Mouse (Mus musculus): ENCODE results near the gene Arrdc3.
"Not testable (repeated sequence)": the region's sequence is repeated elsewhere in the genome, so short reads cannot be mapped to it uniquely, and the experiment has no call there.

Arrdc3 gene

GRCm38 (mm10) chr13:80883190-80883589, at the start of gene Arrdc3:
Arrdc3 (plus strand) TSS chr13:80883384.
- peak; percentile 99 for DNase-seq

GRCm38 (mm10) chr13:80862215-80862614, 21.0 kb upstream of the Arrdc3 start:
- peak; percentile 84 for DNase-seq

DNA sequence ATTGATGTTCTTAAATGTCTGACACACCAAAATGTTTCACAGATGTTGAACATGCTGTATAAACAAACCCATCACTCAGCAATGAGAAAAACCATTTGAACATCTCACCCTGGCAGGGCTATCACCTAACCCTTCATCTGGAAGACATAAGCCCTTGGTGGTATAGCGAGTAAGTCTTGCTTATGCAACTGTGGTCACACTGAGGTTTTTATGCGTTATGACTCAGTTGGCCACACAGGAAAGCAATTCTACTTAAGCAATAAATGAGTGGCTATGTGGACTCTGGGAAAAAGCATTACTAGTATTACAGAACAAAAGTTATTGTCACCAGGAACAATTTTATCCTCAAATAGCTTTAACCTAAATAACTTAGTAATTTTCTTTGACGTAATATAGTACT, 19.0 kb upstream of the Arrdc3 start:
- no peak for DNase-seq

GRCm38 (mm10) chr13:80875126-80875525, 8.1 kb upstream of the Arrdc3 start:
- DNase-seq = no peak

DNA sequence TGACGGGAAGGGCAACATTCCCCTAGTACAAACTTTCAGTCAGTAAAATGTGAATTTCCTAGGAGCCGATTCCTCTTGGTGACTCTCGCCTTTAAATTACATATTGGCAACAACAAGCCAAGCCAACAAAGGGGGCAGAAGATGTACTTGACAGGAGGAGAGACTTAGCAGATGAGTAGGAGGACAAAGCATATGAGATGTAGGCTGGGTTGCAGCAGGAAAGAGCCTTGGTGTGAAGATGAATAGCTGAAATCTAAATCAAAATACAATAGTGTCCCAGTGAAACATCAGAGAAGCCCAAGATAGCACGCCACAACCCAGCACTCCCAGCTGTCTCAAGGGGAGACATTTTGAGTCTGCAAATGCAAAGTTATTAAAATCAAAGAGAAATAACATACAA, 2.4 kb upstream of the Arrdc3 start:
- DNase-seq = no peak

DNA sequence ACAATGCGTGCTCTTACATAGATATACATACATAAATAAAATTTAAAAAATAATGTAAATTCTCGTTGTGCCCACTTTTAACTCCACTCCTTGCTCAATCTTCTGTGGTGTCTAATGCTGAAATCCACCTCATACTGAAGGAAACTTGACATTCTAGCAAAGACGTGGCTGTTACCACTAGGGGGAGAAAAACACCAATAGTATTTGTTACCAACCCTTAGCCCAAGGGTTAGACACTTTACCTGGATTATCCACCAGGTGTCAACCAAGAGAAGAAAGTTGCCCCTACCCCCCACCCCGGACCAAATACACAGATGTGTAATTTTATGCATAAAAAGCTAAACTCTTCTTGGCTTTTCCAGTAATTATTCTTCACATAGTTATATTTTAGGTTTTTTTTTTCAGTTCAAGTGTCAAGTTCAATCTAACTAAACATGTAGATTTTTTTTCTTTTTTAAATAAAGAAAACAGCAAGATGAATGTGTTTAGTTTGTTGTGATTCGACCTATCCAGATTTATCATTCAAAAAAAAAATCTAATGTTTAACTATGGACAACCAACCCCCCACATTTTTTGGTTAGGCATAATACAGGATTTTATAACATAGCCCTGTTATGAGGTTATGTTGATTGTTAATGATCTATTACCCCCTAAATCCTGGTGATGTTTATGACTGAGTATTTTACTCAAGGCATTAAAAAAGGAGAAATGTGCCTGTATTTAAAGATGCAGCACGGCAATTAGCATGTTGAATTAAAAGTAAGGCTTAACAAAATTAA, 1.3 kb upstream of the Arrdc3 start:
- DNase-seq = peak; percentile 44

DNA sequence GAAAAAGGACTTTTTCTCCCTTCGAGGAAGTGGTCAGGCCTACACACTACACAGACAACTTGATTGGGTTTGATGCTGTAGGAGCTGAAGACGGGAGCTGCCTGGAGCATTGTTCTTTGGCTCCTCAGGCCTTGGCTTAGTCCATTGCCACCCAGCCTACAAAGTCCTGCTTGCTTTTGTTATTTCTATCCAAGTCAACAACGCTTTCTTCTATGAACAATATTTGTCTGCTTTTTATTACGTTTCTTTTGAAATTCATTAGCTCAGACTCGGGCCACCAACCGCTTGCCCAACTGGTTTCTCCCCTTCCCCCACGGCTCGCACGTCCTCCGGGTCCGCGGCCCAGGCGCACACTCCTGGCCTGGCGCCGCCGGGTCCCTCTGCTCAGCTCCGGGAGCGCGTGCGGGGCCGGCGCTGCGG, 458 bp upstream of the Arrdc3 start:
- DNase-seq = no peak

DNA sequence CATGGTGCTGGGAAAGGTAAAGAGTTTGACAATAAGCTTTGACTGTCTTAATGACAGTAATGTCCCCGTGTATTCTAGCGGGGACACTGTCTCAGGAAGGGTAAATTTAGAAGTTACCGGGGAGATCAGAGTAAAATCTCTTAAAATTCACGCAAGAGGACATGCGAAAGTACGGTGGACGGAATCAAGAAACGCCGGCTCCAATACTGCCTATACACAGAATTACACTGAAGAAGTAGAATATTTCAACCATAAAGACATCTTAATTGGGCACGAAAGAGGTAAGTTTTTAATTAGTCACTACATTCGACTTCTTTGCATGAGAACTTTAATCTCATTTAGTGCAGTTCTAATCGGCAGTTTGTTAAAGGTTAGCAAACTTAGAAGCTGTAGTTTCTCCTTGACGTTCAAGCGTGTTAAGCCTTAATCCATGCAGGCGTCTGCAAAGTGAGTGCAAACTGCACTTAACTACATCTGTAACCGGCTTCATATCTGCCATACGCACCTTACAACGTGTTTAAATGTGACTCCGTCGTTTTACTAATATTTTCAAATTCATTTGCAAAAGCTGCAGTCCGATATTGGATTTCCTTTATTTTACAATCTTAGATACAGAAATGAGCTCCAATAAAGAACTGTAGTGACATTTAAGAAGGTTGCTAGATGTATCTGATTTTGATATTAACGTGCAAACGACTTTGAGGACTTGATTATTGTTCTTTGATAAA, 629 bp downstream of the Arrdc3 start:
- peak; percentile 24 for DNase-seq

- DNase-seq = peak; percentile 60
Observed at GRCm38 (mm10) chr13:80884377-80884983, 1.3 kb downstream of the Arrdc3 start.

- DNase-seq = peak; percentile 93
Observed at GRCm38 (mm10) chr13:80885103-80885833, 2.1 kb downstream of the Arrdc3 start.

GRCm38 (mm10) chr13:80885834-80886663, 2.9 kb downstream of the Arrdc3 start:
- DNase-seq = peak; percentile 97

DNA sequence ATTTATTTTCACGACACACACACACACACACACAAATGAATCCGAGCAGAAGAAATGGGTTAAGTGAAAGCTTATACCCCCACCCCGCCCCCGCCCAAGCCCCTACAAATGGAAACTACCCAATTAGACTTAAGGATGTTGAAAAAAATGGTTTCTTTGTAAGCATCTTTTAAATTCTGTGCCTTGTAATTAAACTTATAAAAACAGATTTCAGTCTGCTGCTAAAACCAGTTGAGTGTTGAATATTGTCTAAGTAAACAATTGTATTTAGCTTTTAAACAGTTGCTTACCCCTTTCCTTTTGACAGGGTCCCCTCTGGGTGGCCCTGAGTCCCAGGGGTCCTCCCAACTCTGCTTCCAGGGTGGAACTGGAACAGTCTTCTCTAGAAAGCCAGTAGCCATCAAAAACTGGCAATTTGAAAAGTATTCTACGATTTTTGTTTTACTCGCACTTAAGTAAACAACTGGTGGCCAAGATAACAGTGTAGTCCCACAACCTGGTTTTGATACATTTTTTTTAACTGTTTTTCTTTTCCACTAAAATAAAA, 3.6 kb downstream of the Arrdc3 start:
- DNase-seq = no peak

GRCm38 (mm10) chr13:80887842-80888241, 4.7 kb downstream of the Arrdc3 start:
- DNase-seq = no peak

- not testable (repeated sequence) for DNase-seq
Observed at GRCm38 (mm10) chr13:80894928-80895327, 11.7 kb downstream of the Arrdc3 start.

- no peak for DNase-seq
Observed at GRCm38 (mm10) chr13:80897411-80897810, 14.2 kb downstream of the Arrdc3 start.

DNA sequence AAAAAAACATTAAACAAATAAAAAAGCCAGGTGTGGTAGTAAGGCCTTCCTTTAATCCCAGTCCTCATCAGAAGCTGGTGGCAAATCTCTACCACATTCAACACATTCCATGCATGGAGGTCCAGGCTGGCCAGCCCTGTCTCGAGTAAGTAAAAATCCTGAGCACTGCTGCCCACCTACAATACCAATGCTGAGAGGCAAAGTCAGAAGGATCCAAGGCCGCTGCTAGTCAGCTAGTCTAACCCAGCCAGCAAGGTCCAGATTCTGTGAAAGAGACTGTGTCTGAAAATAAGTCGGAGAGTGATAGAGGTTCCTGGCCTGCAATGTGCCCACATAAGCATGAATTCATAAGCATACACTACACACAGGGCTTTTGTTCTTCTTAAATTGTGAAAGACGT, 14.9 kb downstream of the Arrdc3 start:
- DNase-seq = no peak

DNA sequence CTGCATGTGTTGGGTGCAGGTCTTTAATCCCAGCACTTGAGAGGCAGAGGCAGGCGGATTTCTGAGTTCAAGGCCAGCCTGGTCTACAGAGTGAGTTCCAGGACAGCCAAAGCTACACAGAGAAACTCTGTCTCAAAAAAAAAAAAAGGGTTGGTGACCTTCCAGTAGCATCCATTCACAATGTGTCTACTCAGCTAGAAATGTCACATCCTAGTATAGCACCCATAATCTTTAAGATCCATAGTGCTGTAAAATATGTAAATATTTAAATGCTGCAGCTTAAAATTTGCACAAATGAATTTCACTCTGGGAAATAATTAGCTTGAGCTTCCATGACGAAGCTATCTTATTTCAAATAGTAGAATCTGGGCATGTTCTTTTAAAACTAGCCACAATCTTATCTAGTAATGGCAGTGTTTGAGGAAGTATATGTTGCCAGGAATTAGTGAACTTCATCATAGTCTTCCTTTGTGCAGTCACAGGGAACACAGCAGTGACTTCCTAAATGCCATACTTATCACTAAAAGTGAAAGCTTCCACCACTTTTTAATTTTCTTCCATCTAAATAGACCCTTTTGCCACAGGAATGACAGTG, 16.3 kb downstream of the Arrdc3 start:
- DNase-seq = no peak

GRCm38 (mm10) chr13:80901432-80901831, 18.2 kb downstream of the Arrdc3 start:
- DNase-seq = no peak

GRCm38 (mm10) chr13:80902796-80903195, 19.6 kb downstream of the Arrdc3 start:
- no peak for DNase-seq

- DNase-seq = no peak
Observed at GRCm38 (mm10) chr13:80913361-80913760, 30.2 kb downstream of the Arrdc3 start.

DNA sequence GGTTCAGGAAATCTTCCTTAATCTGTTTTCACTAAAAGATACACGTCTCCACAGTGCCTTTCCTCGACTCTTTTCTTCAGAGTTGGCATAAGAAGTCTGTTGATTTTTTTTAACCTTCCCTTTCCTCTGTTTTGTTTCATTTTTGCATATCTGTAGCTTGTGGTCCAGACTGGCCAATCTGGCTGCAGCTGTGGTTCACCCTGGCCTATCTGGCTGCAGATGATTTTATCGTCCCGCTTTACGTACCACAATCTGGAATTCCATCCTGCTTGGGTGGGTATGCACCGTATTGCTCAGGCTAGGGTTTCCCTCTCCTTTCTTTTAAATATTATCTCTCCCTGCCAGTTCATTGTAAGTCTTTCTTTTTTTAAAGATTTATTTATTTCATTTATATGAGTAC, 37.8 kb downstream of the Arrdc3 start:
- DNase-seq = no peak
